In genomic region chr9:78480706-78481358, GRCm38 (mm10) we compare ENCODE assay signal across 7 mouse cellular contexts. TPM values are rescaled to one million over a fixed set of nuclear protein-coding genes. Genes with fewer than 3 reads are reported as not detected.
DNase-seq lines count a peak whose midpoint lies in the region; ATAC-seq lines count a peak whose summit lies in the region.

No protein-coding gene starts in this region.

- peak; percentile 7 for ATAC-seq in limb, embryonic 13.5 days (ENCODE audit: low FRiP score, low read depth)
- ATAC-seq in midbrain, embryonic 15.5 days (replicated peaks) = peak; percentile 31

- under 1% methylated on average over 46 of the region's 46 CpGs for WGBS in embryonic facial prominence, embryonic 10.5 days
- under 1% methylated on average over 46 of the region's 46 CpGs for WGBS in limb, embryonic 13.5 days
- under 1% methylated on average over 46 of the region's 46 CpGs for WGBS in midbrain, embryonic 15.5 days

- H3K27me3 ChIP-seq in embryonic facial prominence, embryonic 10.5 days (replicated peaks; ENCODE audit: low read depth, poor library complexity, severe bottlenecking) = no peaks in the 10 kb centered on the region
- H3K27me3 ChIP-seq in limb, embryonic 13.5 days = no peaks in the 10 kb centered on the region
- no peaks in the 10 kb centered on the region for H3K27me3 ChIP-seq in midbrain, embryonic 15.5 days (replicated peaks)

- H3K9me3 ChIP-seq in embryonic facial prominence, embryonic 10.5 days = no peaks in the 10 kb centered on the region
- H3K9me3 ChIP-seq in limb, embryonic 13.5 days = no peaks in the 10 kb centered on the region
- H3K9me3 ChIP-seq in midbrain, embryonic 15.5 days = no peaks in the 10 kb centered on the region

- peaks cover 48% of the 10 kb centered on the region for H3K36me3 ChIP-seq in embryonic facial prominence, embryonic 10.5 days (replicated peaks)
- peaks cover 44% of the 10 kb centered on the region for H3K36me3 ChIP-seq in limb, embryonic 13.5 days
- peaks cover 19% of the 10 kb centered on the region for H3K36me3 ChIP-seq in midbrain, embryonic 15.5 days (replicated peaks)

- peak overlapping the region; percentile 71 for H3K4me2 ChIP-seq in limb, embryonic 13.5 days (replicated peaks)
- peak overlapping the region; percentile 66 for H3K4me2 ChIP-seq in midbrain, embryonic 15.5 days

- DNase-seq in adrenal gland, adult 8-10 months = peak; percentile 78
- peak; percentile 84 for DNase-seq in embryonic facial prominence, embryonic 10.5 days (ENCODE audit: low spot score)
- DNase-seq in heart, adult 11 months = peak; percentile 98
- DNase-seq in kidney, adult 18-20 months = peak; percentile 82
- peak; percentile 68 to 71 for DNase-seq in spleen, adult 18-20 months

- H3K4me3 ChIP-seq in embryonic facial prominence, embryonic 10.5 days = peak overlapping the region; percentile 78
- peak overlapping the region; percentile 97 for H3K4me3 ChIP-seq in limb, embryonic 13.5 days
- peak overlapping the region; percentile 87 for H3K4me3 ChIP-seq in midbrain, embryonic 15.5 days

- peak overlapping the region; percentile 96 for H3K27ac ChIP-seq in embryonic facial prominence, embryonic 10.5 days (replicated peaks)
- peak overlapping the region; percentile 99 for H3K27ac ChIP-seq in limb, embryonic 13.5 days
- peak overlapping the region; percentile 92 for H3K27ac ChIP-seq in midbrain, embryonic 15.5 days

- H3K4me1 ChIP-seq in embryonic facial prominence, embryonic 10.5 days = peaks cover 17% of the 10 kb centered on the region
- peaks cover 26% of the 10 kb centered on the region for H3K4me1 ChIP-seq in limb, embryonic 13.5 days
- H3K4me1 ChIP-seq in midbrain, embryonic 15.5 days = peaks cover 43% of the 10 kb centered on the region

- H3K9ac ChIP-seq in limb, embryonic 13.5 days = peak overlapping the region; percentile 100
- H3K9ac ChIP-seq in midbrain, embryonic 15.5 days = peak overlapping the region; percentile 86

RNA-seq across cellular contexts. Expression of gene Eef1a1, which starts 8.1 kb away (rescaled TPM):
- total RNA-seq in adrenal gland, adult 8-10 months (2022) = 1,000 to 10,000 TPM; 5,975 to 6,274 (median 6,040) TPM
- 3,747 and 3,838 TPM in 2 replicates for polyA plus RNA-seq in embryonic facial prominence, embryonic 10.5 days (2016; fragmentation: Nextera tagmentation; extraction: Ambion mirVana)
- 5,052 and 5,054 TPM in 2 replicates for polyA plus RNA-seq in limb, embryonic 13.5 days (2015; fragmentation: Nextera tagmentation; extraction: Ambion mirVana)
- 3,193 and 3,214 TPM in 2 replicates for polyA plus RNA-seq in midbrain, embryonic 15.5 days (2015; fragmentation: Nextera tagmentation; extraction: Ambion mirVana)

RNA-seq across cellular contexts. Expression of gene Gm17324, which starts 32.2 kb away (rescaled TPM):
- under 1 TPM in 1 of 4 experiments, not detected in 3; 0.32 TPM for total RNA-seq in adrenal gland, adult 8-10 months (2022)
- polyA plus RNA-seq in embryonic facial prominence, embryonic 10.5 days (2016; fragmentation: Nextera tagmentation; extraction: Ambion mirVana) = 0.30 and 0.78 TPM in 2 replicates
- polyA plus RNA-seq in limb, embryonic 13.5 days (2015; fragmentation: Nextera tagmentation; extraction: Ambion mirVana) = 0.27 and 0.28 TPM in 2 replicates
- 2.2 and 2.4 TPM in 2 replicates for polyA plus RNA-seq in midbrain, embryonic 15.5 days (2015; fragmentation: Nextera tagmentation; extraction: Ambion mirVana)

RNA-seq across cellular contexts. Expression of gene Mto1, which starts 32.8 kb away (rescaled TPM):
- total RNA-seq in adrenal gland, adult 8-10 months (2022) = 10 to 100 TPM; 27.4 to 33.7 (median 30.5) TPM
- 23.0 and 23.8 TPM in 2 replicates for polyA plus RNA-seq in embryonic facial prominence, embryonic 10.5 days (2016; fragmentation: Nextera tagmentation; extraction: Ambion mirVana)
- polyA plus RNA-seq in limb, embryonic 13.5 days (2015; fragmentation: Nextera tagmentation; extraction: Ambion mirVana) = 21.1 and 23.6 TPM in 2 replicates
- 28.8 and 30.8 TPM in 2 replicates for polyA plus RNA-seq in midbrain, embryonic 15.5 days (2015; fragmentation: Nextera tagmentation; extraction: Ambion mirVana)

RNA-seq across cellular contexts. Expression of gene Cgas, which starts 37.8 kb away (rescaled TPM):
- total RNA-seq in adrenal gland, adult 8-10 months (2022) = under 1 TPM; 0.52 to 0.86 (median 0.72) TPM
- polyA plus RNA-seq in embryonic facial prominence, embryonic 10.5 days (2016; fragmentation: Nextera tagmentation; extraction: Ambion mirVana) = 0.21 and 0.55 TPM in 2 replicates
- 2.5 and 2.6 TPM in 2 replicates for polyA plus RNA-seq in limb, embryonic 13.5 days (2015; fragmentation: Nextera tagmentation; extraction: Ambion mirVana)
- polyA plus RNA-seq in midbrain, embryonic 15.5 days (2015; fragmentation: Nextera tagmentation; extraction: Ambion mirVana) = 0.68 and 0.80 TPM in 2 replicates

Comparison
In these comparisons a context has a peak if more than half of its experiments do, and no peak if none do; other contexts are left out.
1. Peak in every context shown above with its lines: DNase-seq, ATAC-seq, H3K4me3 ChIP-seq and H3K27ac ChIP-seq.